Mouse (Mus musculus) G1E (cell line): ENCODE results near the gene Zc3h12d.

Source experiments
- CTCF ChIP-seq: IDR thresholded peaks from 2 replicates; pipeline ENCODE4 v1.5.1; 2012; ENCODE audit warnings: low read depth, low read length, inconsistent platforms, mixed read lengths
- GATA1 ChIP-seq: IDR thresholded peaks from 2 replicates; pipeline ENCODE4 v1.6.1; 2012; ENCODE audit warnings: borderline replicate concordance, low read length, inconsistent platforms, mixed read lengths
- GATA2 ChIP-seq: IDR thresholded peaks from 2 replicates; pipeline ENCODE4 v1.6.1; 2012; ENCODE audit warnings: low read depth, low read length, inconsistent platforms, borderline replicate concordance
- TAL1 ChIP-seq: conservative IDR thresholded peaks from 2 replicates; pipeline ENCODE4 v1.6.1; 2012; ENCODE audit warnings: low read depth, low read length, inconsistent platforms, mixed read lengths

DNA sequence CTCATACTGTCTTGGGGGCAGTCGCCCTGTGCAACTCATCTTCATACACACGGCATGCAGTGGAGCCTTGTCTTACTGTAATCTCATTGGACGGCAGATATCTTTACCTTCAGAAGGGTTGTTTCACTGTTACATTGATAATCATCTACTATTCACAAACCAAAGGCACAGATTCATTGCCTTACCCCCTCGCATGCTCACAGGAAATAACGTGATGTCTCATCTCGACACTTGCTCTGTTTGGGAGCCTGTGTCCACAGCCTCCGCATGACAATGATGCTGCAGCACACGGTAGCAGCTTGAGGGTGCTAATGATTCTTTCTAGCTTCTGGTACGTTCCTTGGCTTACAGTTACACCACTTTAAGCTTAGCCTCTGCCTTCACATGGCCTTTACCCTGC is 6.2 kb upstream of the Zc3h12d start:
- TF ChIP-seq CTCF (no peak), GATA1 (no peak), TAL1 (no peak), GATA2 (no peak)
